Mouse (Mus musculus) limb, embryonic 14.5 days (tissue): Measurements from ENCODE around the gene Grip1. TPM values are rescaled to one million over a fixed set of nuclear protein-coding genes. Genes with fewer than 3 reads are reported as not detected.

Experiments
- ATAC-seq: fragments of 200-750 bp; cut with Nextera tagmentation; 2 replicates; pipeline ENCODE4 v1.8.0; 2017; ENCODE audit warnings: low read depth, moderate number of reproducible peaks, moderate TSS enrichment; ENCODE audit not compliant: low FRiP score
- DNase-seq: peaks from one replicate; pipeline ENCODE4 v3.0.0-alpha.2; 2015; ENCODE audit warnings: low spot score
- H3K27ac ChIP-seq: fragments of 300-500 bp; sonication (generic); replicated peaks from 2 replicates; pipeline ENCODE4 v1.5.1; 2014; ENCODE audit warnings: low read depth, mild to moderate bottlenecking, low read length, moderate library complexity, mixed read lengths
- H3K27me3 ChIP-seq: fragments of 300-500 bp; sonication (generic); 2 replicates; pipeline ENCODE4 v1.6.1; 2014; ENCODE audit warnings: low read length, mixed read lengths; ENCODE audit not compliant: control insufficient read depth, insufficient read depth
- H3K36me3 ChIP-seq: fragments of 300-500 bp; sonication (generic); 2 replicates; pipeline ENCODE4 v1.6.1; 2014; ENCODE audit warnings: mild to moderate bottlenecking, low read length, moderate library complexity, mixed read lengths; ENCODE audit not compliant: control insufficient read depth, insufficient read depth
- H3K4me1 ChIP-seq: fragments of 300-500 bp; sonication (generic); 2 replicates; pipeline ENCODE4 v1.6.1; 2014; ENCODE audit warnings: antibody characterized with exemption, low read length, mixed read lengths; ENCODE audit not compliant: control insufficient read depth, insufficient read depth
- H3K4me2 ChIP-seq: fragments of 300-500 bp; sonication (generic); replicated peaks from 2 replicates; pipeline ENCODE4 v1.6.1; 2014; ENCODE audit warnings: low read depth, mild to moderate bottlenecking, low read length, moderate library complexity; ENCODE audit not compliant: severe bottlenecking
- H3K4me3 ChIP-seq: fragments of 300-500 bp; sonication (generic); replicated peaks from 2 replicates; pipeline ENCODE4 v1.5.1; 2014; ENCODE audit warnings: low read length
- H3K9ac ChIP-seq: fragments of 300-500 bp; sonication (generic); 2 replicates; pipeline ENCODE4 v1.6.1; 2014; ENCODE audit warnings: mild to moderate bottlenecking, low read depth, low read length, moderate library complexity; ENCODE audit not compliant: severe bottlenecking
- H3K9me3 ChIP-seq: fragments of 300-500 bp; sonication (generic); 2 replicates; pipeline ENCODE4 v1.6.1; 2016; ENCODE audit warnings: low read length; ENCODE audit not compliant: control insufficient read depth
- POLR2A ChIP-seq: fragments of 200-500 bp; IDR thresholded peaks from 2 replicates; pipeline ENCODE4 v1.8.0; 2012; ENCODE audit warnings: inconsistent platforms, mild to moderate bottlenecking, moderate library complexity, borderline replicate concordance; ENCODE audit not compliant: insufficient read depth, insufficient read length; ENCODE audit errors: extremely low read depth
- WGBS: fragments of 180-500 bp; shearing (Covaris S2); extraction: QIAGEN DNeasy Blood & Tissue Kit; methylation state at CpG from one replicate; pipeline ENCODE4 v1.1.7; 2014; 5-methylcytosine and 5-hydroxymethylcytosine counted together
- polyA plus RNA-seq, 2 experiments: library from polyadenylated mRNA; depleted of rRNA in 1 of 2; stranded (reverse) in 1 of 2; unstranded in 1 of 2; fragments of >200 nt; fragmentation: Nextera tagmentation in 1 of 2; extraction: Ambion mirVana in 1 of 2; gene quantifications; 2 replicates each; pipeline versions ENCODE4 v1.2.1 to v1.2.3; 2012 to 2014

The Grip1 gene
- polyA plus RNA-seq, 2 experiments = 5.9 to 7.6 TPM

GRCm38 (mm10) chr10:119886681-119887080 is 433.1 kb downstream of the Grip1 start:
- Histone ChIP-seq H3K27ac (no peak overlapping the region), H3K4me1 (no peaks in the 10 kb centered on the region), H3K4me2 (no peak overlapping the region), H3K36me3 (no peaks in the 10 kb centered on the region), H3K9ac (no peak overlapping the region), H3K4me3 (no peak overlapping the region), H3K27me3 (no peaks in the 10 kb centered on the region), H3K9me3 (peaks cover 8% of the 10 kb centered on the region)
- no peak for ATAC-seq
- TF ChIP-seq POLR2A = no peak
- WGBS = 61% methylated on average over 1 of the region's 1 CpGs
- no peak for DNase-seq

- Histone ChIP-seq H3K4me1 (no peaks in the 10 kb centered on the region), H3K4me3 (no peak overlapping the region), H3K9ac (no peak overlapping the region), H3K27me3 (no peaks in the 10 kb centered on the region), H3K27ac (0 out of 2 replicates have a peak overlapping the region, but pooled peaks have one; percentile 2), H3K4me2 (no peak overlapping the region), H3K9me3 (no peaks in the 10 kb centered on the region), H3K36me3 (no peaks in the 10 kb centered on the region)
- no peak for ATAC-seq
- TF ChIP-seq POLR2A = no peak
- WGBS = 68% methylated on average over 4 of the region's 4 CpGs
- no peak for DNase-seq
Observed at GRCm38 (mm10) chr10:119902754-119903153, 449.1 kb downstream of the Grip1 start.

- ATAC-seq = no peak
Observed at GRCm38 (mm10) chr10:119906869-119907268, 453.2 kb downstream of the Grip1 start.

GRCm38 (mm10) chr10:119917995-119918394 is 464.4 kb downstream of the Grip1 start:
- no peak for TF ChIP-seq POLR2A
- no peak overlapping the region for H3K4me2 ChIP-seq
- DNase-seq (no peak), ATAC-seq (no peak)
- H3K27me3 ChIP-seq = no peaks in the 10 kb centered on the region
- H3K4me1 ChIP-seq = no peaks in the 10 kb centered on the region
- no peaks in the 10 kb centered on the region for H3K9me3 ChIP-seq
- H3K4me3 ChIP-seq = no peak overlapping the region
- WGBS = 87% methylated on average over 9 of the region's 9 CpGs
- H3K9ac ChIP-seq = no peak overlapping the region
- no peaks in the 10 kb centered on the region for H3K36me3 ChIP-seq
- no peak overlapping the region for H3K27ac ChIP-seq

More at GRCm38 (mm10) chr10:119906869-119907268, 453.2 kb downstream of the Grip1 start:
- no peak for TF ChIP-seq POLR2A
- no peak overlapping the region for H3K4me2 ChIP-seq
- no peak overlapping the region for H3K9ac ChIP-seq
- H3K9me3 ChIP-seq = no peaks in the 10 kb centered on the region
- 59% methylated on average over 7 of the region's 7 CpGs for WGBS
- no peak overlapping the region for H3K27ac ChIP-seq
- no peaks in the 10 kb centered on the region for H3K27me3 ChIP-seq
- H3K4me3 ChIP-seq = no peak overlapping the region
- no peaks in the 10 kb centered on the region for H3K36me3 ChIP-seq
- H3K4me1 ChIP-seq = no peaks in the 10 kb centered on the region
- no peak for DNase-seq

- H3K4me3 ChIP-seq = no peak overlapping the region
- 81% methylated on average over 5 of the region's 5 CpGs for WGBS
- ATAC-seq (no peak), DNase-seq (no peak)
- no peak overlapping the region for H3K27ac ChIP-seq
- no peak for TF ChIP-seq POLR2A
- H3K9ac ChIP-seq = no peak overlapping the region
- no peaks in the 10 kb centered on the region for H3K36me3 ChIP-seq
- no peaks in the 10 kb centered on the region for H3K4me1 ChIP-seq
- H3K4me2 ChIP-seq = no peak overlapping the region
- H3K27me3 ChIP-seq = no peaks in the 10 kb centered on the region
- no peaks in the 10 kb centered on the region for H3K9me3 ChIP-seq
Observed at GRCm38 (mm10) chr10:119927963-119928362, 474.3 kb downstream of the Grip1 start.

- Histone ChIP-seq H3K9ac (no peak overlapping the region), H3K4me1 (no peaks in the 10 kb centered on the region), H3K27ac (no peak overlapping the region), H3K9me3 (no peaks in the 10 kb centered on the region), H3K4me3 (no peak overlapping the region), H3K27me3 (no peaks in the 10 kb centered on the region), H3K36me3 (no peaks in the 10 kb centered on the region), H3K4me2 (no peak overlapping the region)
- DNase-seq (no peak), ATAC-seq (no peak)
- 56% methylated on average over 2 of the region's 2 CpGs for WGBS
- TF ChIP-seq POLR2A = no peak
Observed at GRCm38 (mm10) chr10:119928921-119929320, 475.3 kb downstream of the Grip1 start.
